Mouse (Mus musculus) hindbrain, embryonic 11.5 days (tissue): Measurements from ENCODE around the gene Mgarp. TPM values are rescaled to one million over a fixed set of nuclear protein-coding genes. Genes with fewer than 3 reads are reported as not detected.
"Not testable (repeated sequence)": the region's sequence is repeated elsewhere in the genome, so short reads cannot be mapped to it uniquely, and the experiment has no call there.

Experiments used
- ATAC-seq: fragments of 200-750 bp; cut with Nextera tagmentation; 2 replicates; pipeline ENCODE4 v1.8.0; 2017; ENCODE audit warnings: mild to moderate bottlenecking, moderate TSS enrichment, moderate library complexity; ENCODE audit not compliant: low FRiP score
- DNase-seq: peaks from one replicate; pipeline ENCODE4 v3.0.0-alpha.2; 2015; ENCODE audit warnings: low spot score
- H3K27ac ChIP-seq: fragments of 300-500 bp; sonication (generic); 2 replicates; pipeline ENCODE4 v1.5.1; 2014; ENCODE audit warnings: mild to moderate bottlenecking, low read depth, low read length
- H3K27me3 ChIP-seq: fragments of 300-500 bp; sonication (generic); 2 replicates; pipeline ENCODE4 v1.6.1; 2014; ENCODE audit warnings: mild to moderate bottlenecking, low read length, moderate library complexity, mixed read lengths; ENCODE audit not compliant: control insufficient read depth, insufficient read depth
- H3K36me3 ChIP-seq: fragments of 300-500 bp; sonication (generic); 2 replicates; pipeline ENCODE4 v1.6.1; 2014; ENCODE audit warnings: mild to moderate bottlenecking, low read length, moderate library complexity, mixed read lengths; ENCODE audit not compliant: control insufficient read depth, insufficient read depth
- H3K4me1 ChIP-seq: fragments of 300-500 bp; sonication (generic); replicated peaks from 2 replicates; pipeline ENCODE4 v1.6.1; 2014; ENCODE audit warnings: low read length, mixed read lengths; ENCODE audit not compliant: control insufficient read depth, insufficient read depth
- H3K4me2 ChIP-seq: fragments of 300-500 bp; sonication (generic); replicated peaks from 2 replicates; pipeline ENCODE4 v1.6.1; 2014; ENCODE audit warnings: mild to moderate bottlenecking, low read depth, low read length
- H3K4me3 ChIP-seq: fragments of 300-500 bp; sonication (generic); 2 replicates; pipeline ENCODE4 v1.5.1; 2014; ENCODE audit warnings: low read depth, low read length
- H3K9ac ChIP-seq: fragments of 300-500 bp; sonication (generic); 2 replicates; pipeline ENCODE4 v1.6.1; 2014; ENCODE audit warnings: low read depth, low read length
- H3K9me3 ChIP-seq: fragments of 300-500 bp; sonication (generic); 2 replicates; pipeline ENCODE4 v1.6.1; 2016; ENCODE audit warnings: low read length; ENCODE audit not compliant: control insufficient read depth
- WGBS: fragments of 180-500 bp; shearing (Covaris S2); extraction: QIAGEN DNeasy Blood & Tissue Kit; methylation state at CpG from one replicate; pipeline ENCODE4 v1.1.7; 2014; 5-methylcytosine and 5-hydroxymethylcytosine counted together
- polyA plus RNA-seq: library from polyadenylated mRNA; unstranded; fragments of >200 nt; fragmentation: Nextera tagmentation; extraction: Ambion mirVana; gene quantifications from 2 replicates; pipeline ENCODE4 v1.2.1, GENCODE M21; 2014

Mgarp gene
- polyA plus RNA-seq, 1 experiment from 2014 or later, result 4.0 TPM

DNA sequence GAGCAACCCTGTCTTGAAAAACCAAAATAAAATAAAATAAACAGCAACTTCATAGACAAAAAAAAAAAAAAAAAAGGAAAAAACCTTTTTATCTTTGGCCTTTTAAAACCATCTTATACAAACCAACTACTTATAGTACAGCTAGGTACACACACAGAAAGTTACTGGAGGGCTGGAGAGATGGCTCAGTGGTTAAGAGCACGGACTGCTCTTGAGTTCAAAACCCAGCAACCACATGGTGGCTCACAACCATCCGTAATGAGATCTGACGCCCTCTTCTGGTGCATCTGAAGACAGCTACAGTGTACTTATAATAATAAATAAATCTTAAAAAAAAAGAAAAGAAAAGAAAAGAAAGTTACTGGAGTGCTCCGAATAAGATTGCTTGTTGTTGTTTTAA is 5.5 kb upstream of the Mgarp start:
- H3K4me2 ChIP-seq, H3K4me3 ChIP-seq, DNase-seq, H3K36me3 ChIP-seq, H3K27me3 ChIP-seq, H3K9ac ChIP-seq, H3K4me1 ChIP-seq, H3K27ac ChIP-seq, H3K9me3 ChIP-seq, ATAC-seq: not testable (repeated sequence)
- 62% methylated on average over 4 of the region's 4 CpGs for WGBS

DNA sequence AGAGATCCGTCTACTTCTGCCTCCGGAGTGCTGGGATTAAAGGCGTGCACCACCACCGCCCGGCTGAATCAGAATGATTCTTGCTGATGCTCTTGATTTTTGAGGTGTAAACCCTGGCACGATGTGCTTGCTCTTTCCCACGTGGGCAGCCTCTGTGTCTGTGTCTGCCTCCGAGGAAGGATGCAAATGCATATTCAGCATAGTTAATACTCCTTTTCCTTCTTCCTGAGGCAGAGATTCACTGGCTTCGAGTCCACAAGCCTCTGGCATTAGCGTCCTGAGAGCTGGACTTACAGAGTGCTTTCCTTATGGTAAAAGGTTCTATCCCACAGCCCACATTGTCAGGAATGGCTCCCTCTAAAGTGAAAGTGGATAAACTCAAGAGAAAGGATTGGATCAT is 4.1 kb upstream of the Mgarp start:
- 79% methylated on average over 10 of the region's 10 CpGs for WGBS

DNA sequence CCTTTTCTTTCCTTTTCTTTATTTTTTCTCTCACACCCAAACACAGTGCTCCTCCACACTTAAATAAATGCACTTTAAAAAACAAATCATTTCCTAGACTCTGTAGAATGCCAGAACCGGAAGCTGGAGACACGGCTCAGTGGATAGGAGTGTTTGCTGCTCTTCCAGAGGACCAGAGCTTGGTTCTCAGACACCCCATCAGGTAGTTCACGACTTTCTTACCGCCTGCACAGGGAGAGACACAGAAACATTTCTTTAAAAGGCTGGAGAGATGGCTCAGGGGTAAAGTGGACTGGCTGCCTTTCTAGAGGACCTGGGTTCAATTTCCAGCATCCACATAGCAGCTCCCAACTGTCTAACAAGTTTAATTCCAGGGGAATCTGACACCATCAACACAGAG is 3.0 kb upstream of the Mgarp start:
- no peak overlapping the region for H3K4me2 ChIP-seq
- DNase-seq (no peak), ATAC-seq (no peak)
- H3K4me3 ChIP-seq, result no peak overlapping the region
- H3K4me1 ChIP-seq, result 0 out of 2 replicates have a peak, but pooled peaks cover 2% of the 10 kb centered on the region
- no peaks in the 10 kb centered on the region for H3K9me3 ChIP-seq
- H3K27me3 ChIP-seq, result peaks cover 9% of the 10 kb centered on the region; the same call in 1 of the 2 replicates
- no peak overlapping the region for H3K27ac ChIP-seq
- no peak overlapping the region for H3K9ac ChIP-seq
- H3K36me3 ChIP-seq, result no peaks in the 10 kb centered on the region
- WGBS, result 64% methylated on average over 4 of the region's 4 CpGs

More for the DNA sequence above, 4.1 kb upstream of the Mgarp start:
- ATAC-seq (no peak), DNase-seq (no peak)
- Histone ChIP-seq H3K27me3 (peaks cover 5% of the 10 kb centered on the region; the same call in 1 of the 2 replicates), H3K4me3 (no peak overlapping the region), H3K4me2 (no peak overlapping the region), H3K36me3 (no peaks in the 10 kb centered on the region), H3K27ac (no peak overlapping the region), H3K9me3 (no peaks in the 10 kb centered on the region), H3K4me1 (0 out of 2 replicates have a peak, but pooled peaks cover 2% of the 10 kb centered on the region), H3K9ac (no peak overlapping the region)

DNA sequence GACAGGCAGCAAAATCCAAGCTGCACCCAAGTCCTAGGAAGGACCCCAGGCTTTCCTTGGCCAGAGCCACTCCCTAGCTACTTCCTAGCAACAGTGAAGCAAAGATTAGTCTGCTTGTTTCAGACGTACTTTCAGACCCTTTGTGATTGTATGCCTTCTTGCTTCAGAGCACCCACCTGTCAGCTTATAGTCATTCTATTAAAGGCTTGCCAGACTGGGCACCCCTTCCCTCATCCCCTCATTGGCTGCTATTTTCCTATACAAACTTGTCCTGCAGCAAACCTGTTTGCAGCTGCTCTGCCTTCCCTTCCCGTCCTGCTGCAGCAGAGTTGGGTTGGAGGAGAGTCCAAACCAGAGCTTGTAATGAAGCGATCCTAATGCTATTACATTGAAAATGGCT is 2.1 kb upstream of the Mgarp start:
- 9% methylated on average over 3 of the region's 3 CpGs for WGBS

DNA sequence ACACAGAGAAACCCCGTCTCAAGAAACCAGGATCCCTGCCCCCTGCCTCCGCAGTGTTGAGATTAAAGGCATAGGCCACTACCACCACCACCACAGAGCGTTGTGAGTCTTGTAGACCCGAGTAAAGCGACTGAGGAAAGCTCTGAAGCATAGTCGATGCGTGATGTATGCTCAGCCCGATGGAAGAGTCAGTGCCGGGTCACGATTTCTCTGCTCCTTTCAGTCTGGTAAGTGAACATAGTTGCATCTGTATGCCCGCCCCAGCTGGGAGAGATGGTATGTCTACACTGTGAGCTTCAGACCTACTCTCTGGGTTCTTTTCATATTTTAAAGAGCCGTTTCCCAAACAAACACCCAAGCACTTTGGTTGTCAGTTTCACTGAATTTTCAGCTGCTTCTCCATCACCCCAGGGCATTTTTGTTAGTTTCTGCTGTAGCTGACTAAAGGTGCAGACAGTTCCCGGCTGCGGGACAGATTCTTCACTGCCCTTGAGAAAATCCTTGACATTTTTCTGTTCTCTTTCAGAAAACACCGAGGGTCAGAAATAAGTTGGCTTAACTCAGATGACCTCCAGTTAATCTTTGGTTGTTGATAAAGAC is 1.3 kb upstream of the Mgarp start:
- Histone ChIP-seq H3K36me3 (no peaks in the 10 kb centered on the region), H3K27me3 (peaks cover 9% of the 10 kb centered on the region; the same call in 1 of the 2 replicates), H3K9me3 (no peaks in the 10 kb centered on the region), H3K4me1 (0 out of 2 replicates have a peak, but pooled peaks cover 2% of the 10 kb centered on the region), H3K4me3 (no peak overlapping the region), H3K4me2 (no peak overlapping the region), H3K9ac (no peak overlapping the region), H3K27ac (no peak overlapping the region)
- 42% methylated on average over 15 of the region's 15 CpGs for WGBS
- DNase-seq, result no peak
- ATAC-seq, result no peak

More for the DNA sequence above, 2.1 kb upstream of the Mgarp start:
- Histone ChIP-seq H3K4me2 (no peak overlapping the region), H3K4me3 (no peak overlapping the region), H3K36me3 (no peaks in the 10 kb centered on the region), H3K4me1 (0 out of 2 replicates have a peak, but pooled peaks cover 2% of the 10 kb centered on the region), H3K27me3 (peaks cover 9% of the 10 kb centered on the region; the same call in 1 of the 2 replicates), H3K27ac (no peak overlapping the region), H3K9ac (no peak overlapping the region), H3K9me3 (no peaks in the 10 kb centered on the region)
- DNase-seq (no peak), ATAC-seq (no peak)

DNA sequence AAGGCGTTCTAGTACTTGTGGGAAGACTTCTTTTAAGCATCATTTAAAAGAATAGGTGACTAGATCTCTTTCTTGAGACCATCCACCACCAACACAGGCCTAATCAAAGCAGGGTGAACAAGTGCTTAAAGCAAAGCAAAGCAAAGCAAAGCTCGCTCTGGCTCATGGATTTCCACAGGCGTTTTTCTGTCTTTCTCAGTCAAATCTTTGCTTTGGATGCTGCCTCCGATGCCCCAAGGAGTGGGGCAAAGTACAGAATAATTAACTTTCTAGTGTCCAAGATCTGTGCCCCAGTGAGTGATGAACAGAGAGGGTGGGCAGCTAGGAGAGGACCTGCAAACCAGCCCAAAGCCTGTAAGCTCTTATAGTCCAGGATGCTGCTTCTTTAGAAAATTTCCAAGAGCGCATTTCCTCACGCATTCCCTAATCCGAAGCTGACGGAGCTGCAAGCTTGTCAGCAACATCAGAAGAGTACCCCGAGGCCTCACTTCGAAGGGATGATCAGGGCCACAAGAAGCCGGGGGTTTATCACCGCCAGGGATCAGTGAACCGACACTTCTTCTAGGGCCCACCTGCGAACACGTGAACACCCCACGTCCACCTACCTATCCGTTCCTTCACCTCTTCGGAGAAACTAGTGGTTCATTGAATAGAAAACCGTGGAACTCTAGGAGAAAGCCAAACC is 935 bp downstream of the Mgarp start:
- H3K4me1 ChIP-seq, result 0 out of 2 replicates have a peak, but pooled peaks cover 2% of the 10 kb centered on the region
- 19% methylated on average over 19 of the region's 19 CpGs for WGBS
- H3K27ac ChIP-seq, result no peak overlapping the region
- H3K4me3 ChIP-seq, result no peak overlapping the region
- no peaks in the 10 kb centered on the region for H3K36me3 ChIP-seq
- H3K4me2 ChIP-seq, result no peak overlapping the region
- H3K27me3 ChIP-seq, result peaks cover 9% of the 10 kb centered on the region; the same call in 1 of the 2 replicates
- DNase-seq, result peak; percentile 36
- no peak for ATAC-seq
- H3K9me3 ChIP-seq, result no peaks in the 10 kb centered on the region
- H3K9ac ChIP-seq, result no peak overlapping the region

DNA sequence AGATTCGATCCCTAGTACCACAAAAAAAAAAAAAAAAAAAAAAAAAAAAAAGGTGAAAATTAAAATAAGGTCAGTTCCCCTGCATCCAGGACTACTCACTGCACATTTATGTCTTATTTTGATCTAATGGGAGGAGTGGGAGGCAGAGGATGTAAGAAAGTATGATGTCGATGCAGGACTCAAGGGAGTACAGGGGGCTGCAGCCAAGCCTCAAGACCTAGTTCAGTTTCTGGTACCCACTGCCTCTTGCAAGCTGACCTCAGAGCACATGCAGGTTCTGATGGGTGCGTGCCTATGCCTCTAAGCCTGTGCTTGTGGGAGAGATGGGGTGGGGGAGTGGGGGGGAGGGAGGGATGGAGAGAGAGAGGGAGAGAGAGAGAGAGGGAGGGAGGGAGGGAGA is 1.7 kb downstream of the Mgarp start:
- H3K9me3 ChIP-seq, result no peaks in the 10 kb centered on the region
- H3K4me2 ChIP-seq, result no peak overlapping the region
- H3K4me3 ChIP-seq, result no peak overlapping the region
- H3K27ac ChIP-seq, result no peak overlapping the region
- no peaks in the 10 kb centered on the region for H3K36me3 ChIP-seq
- DNase-seq, result no peak
- H3K4me1 ChIP-seq, result 0 out of 2 replicates have a peak, but pooled peaks cover 2% of the 10 kb centered on the region
- WGBS, result 57% methylated on average over 3 of the region's 3 CpGs
- ATAC-seq, result no peak
- H3K9ac ChIP-seq, result no peak overlapping the region
- H3K27me3 ChIP-seq, result peaks cover 9% of the 10 kb centered on the region; the same call in 1 of the 2 replicates

DNA sequence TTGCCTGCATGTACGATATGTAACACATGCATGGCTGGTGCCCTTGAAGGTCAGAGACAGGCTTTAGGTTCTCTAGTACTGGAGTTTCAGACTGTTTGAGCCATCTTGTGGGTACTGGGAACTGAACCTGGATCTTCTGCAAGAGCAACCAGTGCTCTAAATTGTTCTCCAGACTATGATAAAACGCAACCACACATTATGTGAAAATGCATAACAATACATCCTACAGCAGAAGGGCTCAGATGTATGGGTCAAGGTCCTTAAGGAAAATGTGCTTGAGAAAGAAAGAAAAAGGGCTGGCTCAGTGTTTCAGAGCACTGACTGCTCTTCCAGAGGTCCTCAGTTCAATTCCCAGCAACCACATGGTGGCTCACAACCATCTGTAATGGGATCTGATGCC is 2.9 kb downstream of the Mgarp start:
- DNase-seq (no peak), ATAC-seq (no peak)
- H3K9me3 ChIP-seq, result no peaks in the 10 kb centered on the region
- no peaks in the 10 kb centered on the region for H3K36me3 ChIP-seq
- peaks cover 9% of the 10 kb centered on the region; the same call in 1 of the 2 replicates for H3K27me3 ChIP-seq
- H3K4me1 ChIP-seq, result 0 out of 2 replicates have a peak, but pooled peaks cover 5% of the 10 kb centered on the region
- no peak overlapping the region for H3K4me3 ChIP-seq
- no peak overlapping the region for H3K9ac ChIP-seq
- H3K27ac ChIP-seq, result no peak overlapping the region
- no peak overlapping the region for H3K4me2 ChIP-seq
- WGBS, result 76% methylated on average over 2 of the region's 2 CpGs

DNA sequence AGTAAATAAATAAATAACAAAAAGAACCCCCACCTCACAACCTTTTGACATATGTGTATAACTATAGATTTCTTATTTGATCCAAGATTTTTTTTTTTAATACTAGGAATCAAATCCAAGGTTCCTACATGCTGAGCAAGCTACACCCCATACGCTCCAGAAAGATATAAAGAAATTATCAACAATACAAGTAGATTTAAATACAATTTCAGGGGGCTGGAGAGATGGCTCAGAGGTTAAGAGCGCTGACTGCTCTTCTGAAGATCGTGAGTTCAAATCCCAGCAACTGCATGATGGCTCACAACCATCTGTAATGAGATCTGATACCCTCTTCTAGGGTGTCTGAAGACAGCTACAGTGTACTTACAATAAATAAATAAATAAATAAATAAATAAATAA is 3.5 kb downstream of the Mgarp start:
- WGBS, result 96% methylated on average over 3 of the region's 3 CpGs
- not testable (repeated sequence) for H3K27ac ChIP-seq, H3K4me2 ChIP-seq, ATAC-seq, H3K4me3 ChIP-seq, H3K27me3 ChIP-seq, H3K9me3 ChIP-seq, H3K36me3 ChIP-seq, H3K9ac ChIP-seq, DNase-seq, H3K4me1 ChIP-seq
